ENCODE assay signal across 8 mouse cellular contexts in genomic region chr4:141053568-141054161, GRCm38 (mm10). TPM values are rescaled to one million over a fixed set of nuclear protein-coding genes. Genes with fewer than 3 reads are reported as not detected.
A peak's percentile ranks its signal among the peaks of the same experiment; 100 is the strongest.
DNase-seq lines count a peak whose midpoint lies in the region; ATAC-seq lines count a peak whose summit lies in the region.
"Had no signal": no experiment of that assay in that cellular context is flagged by ENCODE, and none has a peak within 500 bp of the region (broad histone marks: within the 10 kb centered on the region; RNA-seq: fewer than 3 reads in every experiment).

No protein-coding gene starts in this region.

- 23% methylated on average over 17 of the region's 17 CpGs for whole genome bisulfite sequencing in hindbrain, embryonic 16.5 days
- 25% methylated on average over 15 of the region's 17 CpGs for WGBS in neural tube, embryonic 15.5 days

- H3K4me3 ChIP-seq in hindbrain, embryonic 16.5 days (ENCODE audit: low read length), result peak overlapping the region; percentile 25
- peak overlapping the region; percentile 15 for H3K4me3 ChIP-seq in neural tube, embryonic 15.5 days (replicated peaks)

- H3K27me3 ChIP-seq in hindbrain, embryonic 16.5 days (replicated peaks; ENCODE audit: control insufficient read depth, insufficient read depth, low read length), result no peaks in the 10 kb centered on the region
- H3K27me3 ChIP-seq in neural tube, embryonic 15.5 days (replicated peaks), result no peaks in the 10 kb centered on the region

- H3K27ac ChIP-seq in hindbrain, embryonic 16.5 days (ENCODE audit: low read depth, low read length), result peak overlapping the region; percentile 82
- peak overlapping the region; percentile 74 for H3K27ac ChIP-seq in neural tube, embryonic 15.5 days (replicated peaks)

- peak overlapping the region; percentile 64 for H3K9ac ChIP-seq in hindbrain, embryonic 16.5 days (ENCODE audit: low read depth, low read length)
- H3K9ac ChIP-seq in neural tube, embryonic 15.5 days (replicated peaks), result peak overlapping the region; percentile 26; the same call in 1 of the 2 replicates

- peak; percentile 61 for ATAC-seq in hindbrain, embryonic 16.5 days
- peak; percentile 55 for ATAC-seq in neural tube, embryonic 15.5 days (ENCODE audit: low FRiP score)

- H3K36me3 ChIP-seq in hindbrain, embryonic 16.5 days (ENCODE audit: control insufficient read depth, insufficient read depth, low read length), result no peaks in the 10 kb centered on the region
- H3K36me3 ChIP-seq in neural tube, embryonic 15.5 days, result 0 out of 2 replicates have a peak, but pooled peaks cover 3% of the 10 kb centered on the region

- H3K9me3 ChIP-seq in hindbrain, embryonic 16.5 days (ENCODE audit: control insufficient read depth, low read length), result no peaks in the 10 kb centered on the region
- no peaks in the 10 kb centered on the region for H3K9me3 ChIP-seq in neural tube, embryonic 15.5 days (replicated peaks)

- H3K4me2 ChIP-seq in hindbrain, embryonic 16.5 days (ENCODE audit: low read length), result peak overlapping the region; percentile 53
- peak overlapping the region; percentile 47 for H3K4me2 ChIP-seq in neural tube, embryonic 15.5 days

- peak; percentile 36 for DNase-seq in brain, embryonic 18.5 days (ENCODE audit: low read depth, low spot score)
- DNase-seq in embryo, embryonic 10.5 days (ENCODE audit: low spot score), result peak; percentile 67
- DNase-seq in layer of hippocampus, postnatal 36 days, result peak; percentile 70 to 74
- no peak for DNase-seq in gastrocnemius, adult 18-20 months (ENCODE audit: low spot score)
- DNase-seq in urinary bladder, adult 18-20 months (ENCODE audit: low spot score in 2 of 2), result no peak

- H3K4me1 ChIP-seq in hindbrain, embryonic 16.5 days (ENCODE audit: control insufficient read depth, insufficient read depth, low read depth, low read length), result peaks cover 33% of the 10 kb centered on the region
- peaks cover 52% of the 10 kb centered on the region for H3K4me1 ChIP-seq in neural tube, embryonic 15.5 days

RNA-seq across cellular contexts. Expression of gene Crocc, which starts 6.7 kb away (rescaled TPM):
- polyA plus RNA-seq in hindbrain, embryonic 16.5 days (2015; fragmentation: Nextera tagmentation; extraction: Ambion mirVana), result 4.6 and 4.9 TPM in 2 replicates
- total RNA-seq in layer of hippocampus, postnatal 36 days (2021), result 10 to 100 TPM; 73.7 to 77.2 TPM
- 4.5 and 4.9 TPM in 2 replicates for polyA plus RNA-seq in neural tube, embryonic 15.5 days (2015; fragmentation: Nextera tagmentation; extraction: Ambion mirVana)
- total RNA-seq in gastrocnemius, adult 18-20 months (2021), result 1 to 10 TPM; 2.0 to 2.5 TPM

RNA-seq across cellular contexts. Expression of gene Necap2, which starts 24.5 kb away (rescaled TPM):
- 54.0 and 55.5 TPM in 2 replicates for polyA plus RNA-seq in hindbrain, embryonic 16.5 days (2015; fragmentation: Nextera tagmentation; extraction: Ambion mirVana)
- 10 to 100 TPM; 38.5 to 40.5 TPM for total RNA-seq in layer of hippocampus, postnatal 36 days (2021)
- polyA plus RNA-seq in neural tube, embryonic 15.5 days (2015; fragmentation: Nextera tagmentation; extraction: Ambion mirVana), result 56.8 and 59.8 TPM in 2 replicates
- 10 to 100 TPM; 12.9 to 16.2 TPM for total RNA-seq in gastrocnemius, adult 18-20 months (2021)

RNA-seq across cellular contexts. Expression of gene Spata21, which starts 34.5 kb away (rescaled TPM):
- polyA plus RNA-seq in hindbrain, embryonic 16.5 days (2015; fragmentation: Nextera tagmentation; extraction: Ambion mirVana), result 0.60 and 1.0 TPM in 2 replicates
- total RNA-seq in layer of hippocampus, postnatal 36 days (2021), result not detected
- polyA plus RNA-seq in neural tube, embryonic 15.5 days (2015; fragmentation: Nextera tagmentation; extraction: Ambion mirVana), result 0.51 and 0.55 TPM in 2 replicates
- total RNA-seq in gastrocnemius, adult 18-20 months (2021), result not detected
- polyA plus RNA-seq: spleen, adult 2 months had no signal

RNA-seq across cellular contexts. Expression of gene Mfap2, which starts 43.4 kb away (rescaled TPM):
- 130 and 180 TPM in 2 replicates for polyA plus RNA-seq in hindbrain, embryonic 16.5 days (2015; fragmentation: Nextera tagmentation; extraction: Ambion mirVana)
- total RNA-seq in layer of hippocampus, postnatal 36 days (2021), result 1 to 10 TPM; 5.7 to 5.8 TPM
- polyA plus RNA-seq in neural tube, embryonic 15.5 days (2015; fragmentation: Nextera tagmentation; extraction: Ambion mirVana), result 210 and 222 TPM in 2 replicates
- 1 to 10 TPM; 1.1 to 2.3 TPM for total RNA-seq in gastrocnemius, adult 18-20 months (2021)

Comparison
In these comparisons a context has a peak if more than half of its experiments do, and no peak if none do; other contexts are left out.
1. DNase-seq: peak in brain, embryonic 18.5 days (single experiment), embryo, embryonic 10.5 days (single experiment) and layer of hippocampus, postnatal 36 days (2 of 2); none in gastrocnemius, adult 18-20 months (single experiment) and urinary bladder, adult 18-20 months (0 of 2).
2. RNA of gene Crocc, which starts 6.7 kb away (total RNA-seq): 73.7 to 77.2 TPM in layer of hippocampus, postnatal 36 days; 2.0 to 2.5 TPM in gastrocnemius, adult 18-20 months; every median in the first group is over 10 times any median in the second.